Mouse (Mus musculus): Measurements from ENCODE around the gene Ces1b. TPM values are rescaled to one million over a fixed set of nuclear protein-coding genes. Genes with fewer than 3 reads are reported as not detected.

The Ces1b gene
- not detected for total RNA-seq (2021)
- long read RNA-seq, experiment 1: 0 reads
- long read RNA-seq, experiment 2: 0 reads

DNA sequence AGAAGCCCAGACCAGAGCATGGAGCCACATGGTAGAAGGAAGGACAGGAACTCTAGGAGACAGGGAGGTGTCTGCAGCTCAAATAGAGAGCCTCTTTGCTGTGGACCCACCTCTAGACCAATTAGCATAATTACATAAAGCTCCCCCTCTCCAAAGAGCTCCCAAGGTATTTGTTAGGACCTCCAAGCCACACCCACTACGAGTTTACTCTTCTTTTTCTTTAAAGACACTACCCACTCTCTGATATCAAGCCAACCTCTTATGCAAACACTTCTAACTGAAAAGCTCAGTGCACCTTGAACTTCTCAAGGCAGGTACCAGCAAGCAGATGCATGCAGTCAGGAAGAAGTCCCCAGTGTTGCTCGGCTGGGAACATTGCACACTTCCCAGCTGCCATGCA lies at the start of gene Ces1b:
Gene Ces1b, minus strand, starts transcription at position 131 of the 400 bp plus-strand sequence.
- DNase-seq: no peak

DNA sequence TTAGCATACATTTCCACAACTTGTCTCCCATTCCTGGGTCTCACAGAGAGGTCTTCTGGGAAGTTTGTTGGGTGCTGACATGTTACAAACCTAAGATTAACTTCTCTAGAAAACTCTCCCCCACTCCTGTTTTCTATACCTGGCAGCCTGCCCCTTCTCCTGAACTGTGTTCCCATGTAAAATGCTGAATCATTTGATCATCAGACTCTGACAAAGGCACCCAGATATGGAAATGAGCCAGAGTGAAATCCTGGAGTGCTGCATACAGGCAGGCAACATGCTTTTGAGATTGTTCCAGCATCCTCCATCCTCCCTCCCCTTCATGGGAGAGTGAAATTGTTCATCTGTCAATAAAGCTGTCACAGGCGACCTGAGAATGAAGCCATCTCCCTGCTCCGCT lies 46.7 kb upstream of the Ces1b start:
- peak; percentile 22 to 31 for DNase-seq

DNA sequence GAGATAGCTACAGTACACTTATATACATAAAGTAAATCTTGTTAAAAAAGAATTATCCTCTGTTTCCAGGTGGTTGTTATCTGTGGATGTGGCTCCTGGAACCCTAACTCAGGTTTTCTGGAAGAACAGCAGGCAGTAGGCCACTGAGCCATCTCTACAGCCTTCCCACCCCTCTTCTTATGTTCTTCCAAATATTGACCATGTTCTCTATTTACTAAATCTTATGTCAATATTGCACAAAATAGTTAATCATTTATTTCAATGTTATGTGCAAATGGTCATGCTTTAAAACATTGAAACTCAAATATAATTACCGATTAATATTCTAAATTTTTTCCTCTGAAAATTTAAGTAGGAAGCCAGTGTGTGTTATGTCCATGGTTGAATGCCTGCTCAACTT lies 42.2 kb upstream of the Ces1b start:
- no peak for DNase-seq

DNA sequence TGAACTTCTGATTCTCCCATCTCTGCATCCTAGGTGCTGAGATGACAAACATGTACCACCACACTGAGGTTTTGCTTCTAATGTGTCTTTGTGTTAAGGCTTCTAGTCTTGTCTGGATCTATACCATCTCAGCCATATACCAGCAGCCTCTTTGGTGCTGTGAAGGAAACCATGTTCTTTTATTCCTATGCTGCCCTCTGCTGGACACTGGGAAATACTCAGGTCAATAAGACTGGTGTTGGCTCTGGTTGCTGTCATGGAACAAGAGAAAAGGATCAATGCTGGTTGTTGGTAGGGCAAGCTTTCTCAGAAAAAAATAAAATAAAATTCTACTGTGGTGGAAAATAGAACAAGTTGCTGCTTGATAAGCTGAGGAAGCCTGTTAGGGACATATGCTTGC lies 15.6 kb upstream of the Ces1b start:
- peak; percentile 22 to 62 for DNase-seq

DNA sequence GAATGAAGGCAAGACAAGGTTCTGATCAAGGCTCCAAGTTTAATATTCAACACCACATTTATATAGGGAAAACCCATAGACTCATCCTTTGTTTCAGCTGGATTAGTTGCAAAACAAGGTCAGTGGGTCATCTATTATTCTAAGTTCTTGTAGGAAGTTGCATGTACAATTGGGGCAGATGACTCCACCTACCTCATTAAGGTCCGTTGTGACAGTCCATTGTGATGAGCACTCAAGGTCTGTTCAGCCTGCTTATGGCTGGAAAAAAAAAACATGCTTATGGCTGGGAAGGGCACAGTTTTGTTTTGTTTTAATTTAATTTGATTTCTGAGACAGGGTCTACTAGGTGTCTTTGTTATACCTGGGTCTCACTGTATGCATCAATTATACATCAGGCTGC lies 11.5 kb upstream of the Ces1b start:
- DNase-seq: no peak

DNA sequence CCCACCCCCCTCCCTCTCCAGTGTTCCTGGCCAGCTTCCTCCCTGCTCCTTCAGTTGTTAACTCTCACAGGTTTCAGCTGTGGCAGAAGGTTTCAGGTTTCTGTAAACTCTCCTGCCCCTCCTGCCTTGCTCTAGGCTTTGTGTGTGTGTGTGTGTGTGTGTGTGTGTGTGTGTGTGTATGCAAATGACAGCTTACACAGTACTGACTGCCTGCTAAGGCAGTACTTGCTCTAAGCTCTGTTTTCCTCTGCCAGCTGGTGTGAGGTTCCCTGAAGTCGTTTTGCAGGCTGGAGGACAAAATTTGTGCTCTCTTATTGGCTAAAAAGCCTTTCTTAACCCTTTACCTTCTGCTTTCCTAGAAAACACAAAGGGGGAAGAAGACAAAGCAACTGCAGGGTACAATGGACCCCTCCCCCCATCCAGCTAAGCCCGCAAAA lies 8.9 kb upstream of the Ces1b start:
- DNase-seq: no peak

DNA sequence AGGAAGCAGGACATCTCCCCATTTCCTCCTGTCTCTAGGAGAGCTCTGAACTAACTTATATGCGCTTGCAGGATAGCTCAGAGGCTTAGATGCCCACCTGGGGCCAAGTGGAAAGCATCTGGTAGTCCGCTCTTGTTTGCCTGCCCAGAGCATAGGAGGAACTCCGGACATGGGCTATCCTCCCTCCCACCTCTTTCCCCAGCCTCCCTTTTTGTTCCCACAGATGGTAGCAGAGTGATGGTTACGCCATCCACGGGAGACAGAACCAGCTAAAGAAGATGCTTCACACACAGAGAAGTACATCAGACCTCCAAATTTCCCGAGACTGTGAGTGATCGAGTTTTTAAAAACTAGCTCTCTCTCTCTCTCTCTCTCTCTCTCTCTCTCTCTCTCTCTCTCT lies 8.4 kb upstream of the Ces1b start:
- DNase-seq: no peak

DNA sequence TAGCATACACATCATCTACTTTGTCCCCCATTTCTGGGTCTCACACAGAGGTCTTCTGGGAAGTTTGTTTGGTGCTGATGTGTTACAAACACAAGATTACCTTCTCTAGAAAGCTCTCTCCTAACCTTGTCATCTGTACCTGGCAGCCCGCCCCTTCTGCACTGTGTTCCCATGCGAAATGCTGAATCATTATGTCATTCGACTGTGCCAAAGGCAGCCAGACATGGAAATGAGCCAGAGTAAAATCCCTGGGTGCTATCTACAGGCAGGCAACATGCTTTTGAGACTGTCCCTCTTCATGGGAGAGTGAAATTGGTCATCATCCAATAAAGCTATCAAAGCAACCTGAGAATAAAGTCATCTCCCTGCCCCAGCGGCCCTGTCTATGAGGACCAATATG lies 4.6 kb downstream of the Ces1b start:
- peak; percentile 66 to 68 for DNase-seq

DNA sequence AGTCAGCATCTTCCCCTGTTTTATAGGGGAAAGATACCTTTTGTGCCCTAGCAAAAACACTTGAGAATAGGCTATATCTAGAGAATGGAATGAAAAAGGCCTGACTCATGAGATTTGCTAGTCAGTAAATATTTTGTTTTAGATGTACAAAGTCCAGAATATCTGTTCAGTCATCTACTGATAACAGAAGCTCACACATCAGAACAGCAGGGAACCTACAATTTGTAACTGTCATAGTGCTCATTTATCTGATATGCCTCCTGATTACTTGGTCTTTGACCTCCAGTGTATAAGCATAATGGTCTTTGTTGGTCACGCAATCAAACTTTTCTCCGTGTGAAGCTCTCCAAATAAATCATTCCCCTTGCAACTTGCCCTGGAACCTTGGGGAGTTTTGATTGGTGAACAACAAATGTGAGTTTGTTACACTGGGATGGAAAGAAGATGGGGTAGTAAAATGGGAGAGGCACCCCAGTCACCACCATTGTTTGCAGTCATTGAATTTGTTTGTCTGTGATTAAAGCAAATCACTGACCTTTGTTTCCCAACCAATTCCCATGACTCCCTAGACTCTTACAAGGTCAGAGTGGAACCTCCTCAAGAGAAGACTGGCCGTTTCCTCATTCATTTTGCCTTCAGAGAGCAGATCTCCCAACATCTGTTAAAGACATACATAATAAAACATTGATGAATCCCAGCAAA lies 16.2 kb downstream of the Ces1b start:
- DNase-seq: no peak

DNA sequence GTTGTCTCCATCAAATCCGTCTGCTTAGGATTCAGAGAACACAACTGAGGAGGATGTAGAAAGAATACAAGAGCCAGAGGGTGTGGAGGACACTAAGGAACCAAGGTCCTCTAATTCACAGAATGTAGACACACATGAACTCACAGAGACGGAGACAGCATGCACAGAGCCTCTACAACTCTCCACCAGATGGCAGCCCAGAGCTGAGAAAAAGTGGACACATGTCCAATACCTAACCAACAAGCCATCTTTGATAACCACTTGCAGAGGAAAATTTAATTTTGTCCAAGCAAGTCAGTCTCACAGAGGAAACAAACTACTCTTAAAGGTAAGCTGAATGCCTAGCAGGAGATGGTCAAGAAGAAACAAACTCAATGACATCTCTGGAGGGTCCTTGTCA lies 20.6 kb downstream of the Ces1b start:
- peak; percentile 19 to 86 for DNase-seq

DNA sequence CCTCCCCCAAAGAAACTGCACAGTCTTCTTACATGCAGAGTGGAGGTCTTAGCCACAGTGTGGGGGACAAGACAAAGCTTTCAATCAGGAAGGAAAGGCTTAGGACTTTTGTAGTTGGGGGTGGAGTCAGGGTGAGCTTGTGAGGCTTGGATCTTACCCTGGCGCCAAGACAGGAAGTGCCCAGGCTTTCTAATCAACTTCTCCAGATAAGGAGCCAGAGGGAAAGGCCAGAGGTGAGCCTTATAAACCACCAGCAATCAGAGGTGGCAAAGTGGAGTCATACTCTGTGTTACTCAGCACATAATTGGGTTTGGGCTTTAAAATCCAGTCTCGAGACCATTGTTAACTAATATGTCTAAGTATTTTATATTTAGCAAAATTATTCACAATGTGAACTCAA lies 24.6 kb downstream of the Ces1b start:
- DNase-seq: no peak

DNA sequence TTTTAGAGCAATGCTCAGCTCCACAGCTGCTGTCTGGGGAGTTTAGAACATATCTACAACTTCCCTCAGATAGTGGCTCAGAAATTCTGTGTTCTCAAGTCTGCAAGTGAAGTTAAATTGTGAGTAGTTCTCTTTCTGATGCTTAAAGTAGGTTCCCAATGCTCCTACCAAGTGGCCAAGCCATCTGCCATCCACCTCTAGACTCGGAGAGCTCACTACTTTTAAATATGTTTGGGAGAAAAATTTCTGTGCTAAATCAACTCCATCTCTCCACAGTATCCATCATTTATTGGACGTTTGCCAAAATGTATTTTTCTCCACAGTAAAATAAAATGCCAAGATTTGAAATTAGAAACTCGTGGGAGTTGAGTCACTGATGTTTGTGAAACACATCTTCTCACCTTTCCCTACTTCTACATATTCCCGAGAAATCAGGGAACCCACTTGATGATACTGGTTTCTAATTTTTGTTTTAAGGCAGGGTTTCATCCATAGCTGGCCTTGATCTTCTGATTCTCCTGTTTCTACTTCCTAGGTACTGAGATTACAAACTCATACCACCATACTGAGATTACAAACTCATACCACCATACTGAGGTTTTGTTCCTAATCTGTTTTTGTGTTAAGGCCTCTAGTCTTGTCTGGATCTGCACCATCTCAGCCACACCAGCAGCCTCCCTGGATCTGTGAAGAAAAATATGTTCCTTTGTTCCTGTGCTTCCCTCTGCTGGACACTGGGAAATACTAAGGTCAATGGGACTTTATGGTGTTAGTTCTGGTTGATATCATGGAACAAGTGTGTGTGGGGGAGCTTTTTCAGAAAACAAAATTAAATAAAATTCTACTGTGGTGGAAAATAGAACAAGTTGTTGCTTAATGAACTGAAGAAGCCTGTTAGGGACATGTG lies 31.1 kb downstream of the Ces1b start:
- DNase-seq: peak; percentile 19 to 28

DNA sequence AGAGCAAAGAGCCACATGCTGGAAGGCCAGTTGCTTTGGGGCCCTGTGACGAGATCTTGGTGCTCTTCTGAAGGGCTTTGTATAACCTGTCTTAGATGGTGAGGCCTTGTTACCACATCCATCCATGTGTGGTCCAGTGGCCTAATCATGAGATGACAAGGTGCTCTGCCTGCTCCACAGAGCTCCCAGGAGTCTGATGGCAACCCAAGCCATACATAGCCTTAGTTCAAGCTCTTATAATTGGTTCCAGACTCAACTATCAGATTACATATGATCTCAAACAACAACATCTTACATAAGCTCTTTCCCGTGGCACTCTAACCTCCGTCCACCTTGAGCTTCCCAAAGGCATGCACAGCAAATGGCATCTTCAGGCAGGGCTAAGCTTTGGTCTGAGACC lies 31.7 kb downstream of the Ces1b start, which contains the start of gene Ces1a:
Gene Ces1a, minus strand, starts transcription at position 101 of the 400 bp plus-strand sequence.
- no peak for DNase-seq

DNA sequence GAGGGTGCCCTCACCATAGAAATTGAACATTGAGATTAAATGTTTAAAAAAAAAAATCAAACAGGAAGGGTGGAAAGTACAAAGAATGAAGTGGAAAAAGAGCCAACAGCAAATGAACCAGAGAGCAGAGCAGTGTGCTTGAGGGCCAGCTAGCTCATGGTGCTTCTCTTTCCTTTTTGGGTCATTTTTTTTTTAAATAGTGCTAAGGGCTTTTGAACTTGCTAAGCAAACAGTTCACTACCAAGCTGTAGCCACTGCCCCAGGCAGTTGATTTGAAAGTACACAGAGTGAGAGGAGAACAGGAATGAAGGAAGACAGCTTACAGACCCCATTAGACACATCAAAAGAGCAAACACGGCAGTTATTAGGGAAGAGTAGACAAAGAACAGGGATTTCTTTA lies 36.7 kb downstream of the Ces1b start:
- no peak for DNase-seq

DNA sequence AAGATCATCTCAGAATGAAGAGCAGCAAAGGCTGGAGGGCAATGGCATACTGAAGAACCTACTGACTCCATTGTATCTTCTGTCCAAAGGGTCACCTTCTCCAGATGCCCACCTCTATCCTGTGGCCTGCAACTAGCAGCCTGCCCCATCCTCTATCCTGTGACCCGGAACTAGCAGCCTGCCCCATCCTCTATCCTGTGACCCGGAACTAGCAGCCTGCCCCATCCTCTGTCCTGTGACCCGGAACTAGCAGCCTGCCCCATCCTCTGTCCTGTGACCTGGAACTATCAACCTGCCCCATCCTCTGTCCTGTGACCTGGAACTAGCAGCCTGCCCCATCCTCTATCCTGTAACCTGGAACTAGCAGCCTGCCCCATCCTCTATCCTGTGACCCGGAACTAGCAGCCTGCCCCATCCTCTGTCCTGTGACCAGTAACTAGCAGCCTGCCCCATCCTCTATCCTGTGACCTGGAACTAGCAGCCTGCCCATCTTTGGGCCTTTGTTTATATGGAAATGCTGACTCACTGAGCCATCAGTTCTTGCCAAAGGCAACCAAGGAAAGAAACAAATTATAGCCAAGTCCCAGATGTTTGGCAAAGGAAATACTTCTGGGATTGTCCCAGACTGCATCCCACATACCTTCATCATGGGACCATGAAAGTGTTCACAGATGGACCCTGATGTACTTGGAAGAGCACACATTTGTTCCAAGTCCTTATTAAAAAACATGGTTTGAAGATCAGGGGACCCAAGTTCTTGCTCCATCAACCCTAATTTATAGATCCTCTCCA lies 38.8 kb downstream of the Ces1b start:
- DNase-seq: peak; percentile 63 to 77

DNA sequence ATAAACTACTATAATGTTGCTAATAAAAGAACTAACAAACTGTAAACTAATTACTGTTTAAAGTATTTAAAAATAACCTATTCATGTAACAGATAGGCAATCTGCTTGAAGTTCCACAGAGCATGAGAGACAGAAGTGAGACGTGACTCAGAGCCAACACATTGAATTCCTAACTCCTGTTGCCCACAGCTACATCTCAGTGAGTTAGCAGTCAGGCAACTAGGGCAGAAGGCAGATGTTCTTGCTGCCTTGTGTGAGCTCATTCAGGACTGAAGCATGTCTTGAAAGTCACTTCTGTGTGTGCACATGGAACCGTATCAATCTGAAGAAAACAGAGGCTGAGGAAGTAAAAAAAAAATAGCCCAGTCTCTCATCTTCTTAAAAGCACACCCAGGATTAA lies 39.6 kb downstream of the Ces1b start:
- peak in 1 of 2 experiments; percentile 12 for DNase-seq

DNA sequence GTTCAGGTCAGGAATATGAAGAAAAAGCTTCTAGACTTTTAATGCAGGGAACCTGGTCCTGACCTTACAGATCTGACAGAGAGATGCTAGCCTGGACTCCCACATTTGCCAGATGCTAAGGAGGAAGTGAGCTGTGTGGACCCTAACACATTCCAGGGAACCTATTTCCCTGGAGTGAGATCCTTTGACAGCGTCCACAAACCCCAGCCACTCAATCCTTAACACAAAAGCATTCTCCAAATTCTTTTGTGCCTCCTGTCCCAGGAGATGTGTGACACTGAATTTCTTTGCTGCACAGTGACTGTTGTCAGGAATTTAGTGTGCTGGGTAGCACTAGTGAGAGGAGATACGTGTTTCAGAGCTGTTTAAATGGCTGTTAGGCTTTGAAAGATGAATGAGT lies 41.0 kb downstream of the Ces1b start:
- DNase-seq: no peak

DNA sequence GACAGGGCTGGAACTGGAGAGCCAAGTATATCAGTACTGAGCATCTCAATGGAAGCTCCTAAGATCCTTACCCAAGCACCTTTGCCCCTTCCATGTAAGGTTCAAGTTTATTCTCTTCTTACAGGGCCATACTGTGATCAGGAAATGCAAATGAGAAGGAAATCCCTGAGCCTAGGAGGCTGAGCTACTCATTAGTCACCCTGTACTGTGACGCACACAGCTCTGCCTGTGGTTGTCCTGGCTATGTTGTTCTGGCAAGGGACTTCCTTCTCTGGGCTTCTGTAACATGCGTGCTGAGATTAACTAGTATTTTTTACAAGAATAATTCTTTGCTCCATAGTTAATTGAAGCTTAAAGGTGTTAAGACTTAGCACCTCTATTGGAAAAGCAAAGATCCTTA lies 49.2 kb downstream of the Ces1b start:
- DNase-seq: no peak

DNA sequence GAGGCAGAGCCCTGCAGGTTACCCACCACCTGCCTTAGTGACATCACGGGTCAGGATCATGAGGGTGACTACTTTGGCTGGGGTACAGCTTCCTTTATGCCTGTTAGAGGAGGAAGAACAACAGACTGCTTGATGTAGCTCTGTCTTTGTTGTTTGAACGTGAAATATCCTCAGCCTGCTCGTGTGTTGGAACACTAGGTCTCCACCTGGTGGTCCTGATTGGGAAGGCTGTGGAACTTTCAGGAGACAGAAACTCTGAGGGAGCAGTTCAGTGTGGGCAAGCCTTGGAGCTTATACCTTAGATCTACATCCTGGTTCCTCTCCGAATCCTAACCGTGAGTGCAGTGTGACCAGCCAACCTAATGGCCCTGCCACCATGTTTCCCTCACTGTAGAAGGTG lies 58.1 kb downstream of the Ces1b start:
- no peak for DNase-seq

DNA sequence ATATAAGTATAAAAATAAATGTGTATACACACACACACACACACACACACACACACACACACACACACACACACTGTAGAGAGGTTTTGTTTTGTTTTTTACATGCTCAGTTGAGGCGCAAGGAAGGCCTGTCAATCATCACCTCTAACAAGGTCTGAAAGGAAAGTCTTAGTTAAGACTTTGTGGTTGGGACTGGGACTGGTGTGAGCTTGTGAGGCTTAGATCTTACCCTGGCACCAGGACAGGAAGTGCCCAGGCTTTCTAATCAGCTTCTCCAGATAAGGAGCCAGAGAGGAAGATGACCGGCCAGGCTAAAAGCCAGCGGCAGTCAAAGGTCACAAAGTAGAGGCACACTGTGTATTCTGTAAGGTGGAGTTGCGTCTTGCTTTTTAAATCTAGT lies 65.5 kb downstream of the Ces1b start:
- DNase-seq: no peak

DNA sequence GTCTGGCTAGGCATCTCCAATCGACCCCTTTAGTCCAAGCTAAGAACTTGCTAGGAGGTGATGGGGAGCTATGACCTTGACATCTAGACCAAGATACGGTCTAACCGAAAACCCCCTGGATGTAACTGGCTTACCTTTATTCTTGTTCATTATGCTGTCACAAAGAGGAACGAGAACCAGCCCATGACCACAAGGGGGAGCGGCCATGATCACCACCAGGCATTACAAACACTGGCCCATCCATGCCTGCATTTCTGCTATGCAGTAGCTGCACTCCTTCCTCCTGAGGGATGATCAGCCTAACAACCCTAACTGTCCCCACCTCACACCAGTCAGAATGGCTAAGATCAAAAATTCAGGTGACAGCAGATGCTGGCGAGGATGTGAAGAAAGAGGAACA lies 67.6 kb downstream of the Ces1b start:
- no peak for DNase-seq

DNA sequence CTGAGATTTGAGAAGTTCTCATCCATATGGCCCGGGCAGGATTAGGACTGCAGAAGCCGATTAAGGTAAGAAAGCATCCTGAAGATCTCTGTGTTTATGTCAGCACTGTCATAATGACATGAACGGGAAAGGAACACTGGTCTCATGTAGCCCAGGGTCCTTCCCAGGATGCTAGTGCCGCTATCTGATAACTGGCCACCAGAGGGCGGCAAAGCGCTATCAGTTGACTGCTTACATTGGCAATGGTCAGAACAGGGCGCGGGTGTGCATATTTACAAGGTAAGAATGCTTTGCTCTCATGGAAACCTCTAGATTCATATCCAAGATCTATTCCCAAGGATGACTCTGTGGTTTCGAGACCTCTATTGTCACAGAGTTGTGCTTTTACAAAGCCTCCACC lies 68.4 kb downstream of the Ces1b start:
- peak; percentile 67 to 94 for DNase-seq

DNA sequence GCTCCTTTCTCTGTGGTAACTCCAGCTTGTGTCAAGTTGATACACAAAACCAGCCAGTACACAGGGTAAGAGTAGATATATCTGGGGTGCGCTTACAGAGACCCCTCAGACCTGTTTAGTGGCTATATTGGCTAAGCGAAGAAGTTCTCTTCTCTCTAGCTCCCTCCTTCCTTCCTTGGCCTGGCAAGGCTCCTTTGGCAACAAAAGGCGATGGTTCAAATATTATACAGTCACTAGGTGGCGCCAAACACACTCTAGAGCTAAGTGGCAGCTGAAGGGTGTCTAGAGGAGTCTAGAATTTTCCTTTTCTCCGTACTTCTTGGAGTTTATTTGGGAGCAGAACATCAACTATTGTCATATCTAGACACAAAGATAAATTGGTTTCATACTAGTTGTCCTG lies 69.5 kb downstream of the Ces1b start:
- DNase-seq: peak; percentile 42 to 71

All from heart, adult 18-20 months (tissue).